Mouse (Mus musculus): ENCODE measurements around the gene Gm21905. TPM values are rescaled to one million over a fixed set of nuclear protein-coding genes. Genes with fewer than 3 reads are reported as not detected.

The Gm21905 gene
- polyA plus RNA-seq (2012; ENCODE audit: insufficient read depth, insufficient read length, missing spikeins), result not detected in 2 replicates

- Histone ChIP-seq H3K4me3 (ENCODE audit: insufficient read depth, low read length) (no peak within 1 kb of the TSS), H3K27ac (ENCODE audit: insufficient read depth, low read depth, low read length) (no peak within 1 kb of the TSS), H3K4me1 (ENCODE audit: control insufficient read depth, insufficient read depth, low read length) (peaks cover 10% of the 10 kb centered on the region)
- TF ChIP-seq POLR2A (IDR thresholded peaks at IDR 0.05; ENCODE audit: borderline replicate concordance, low read depth, low read length), result no peak
- TF ChIP-seq CTCF (IDR thresholded peaks at IDR 0.05; ENCODE audit: low read depth, low read length), result no peak
Observed at GRCm38 (mm10) chr5:67946321-67946720, at the start of gene Gm21905. Gene Gm21905, minus strand, starts transcription at chr5:67946421.

GRCm38 (mm10) chr5:67990426-67990825, 44.2 kb upstream of the Gm21905 start:
- TF ChIP-seq CTCF (IDR thresholded peaks at IDR 0.05; ENCODE audit: low read depth, low read length) (no peak), POLR2A (IDR thresholded peaks at IDR 0.05; ENCODE audit: borderline replicate concordance, low read depth, low read length) (no peak)
- H3K4me1 ChIP-seq (ENCODE audit: control insufficient read depth, insufficient read depth, low read length), result no peaks in the 10 kb centered on the region
- no peak overlapping the region for H3K27ac ChIP-seq (ENCODE audit: insufficient read depth, low read depth, low read length)
- no peak overlapping the region for H3K4me3 ChIP-seq (ENCODE audit: insufficient read depth, low read length)

- no peaks in the 10 kb centered on the region for H3K4me1 ChIP-seq (ENCODE audit: control insufficient read depth, insufficient read depth, low read length)
- H3K4me3 ChIP-seq (ENCODE audit: insufficient read depth, low read length), result no peak overlapping the region
- H3K27ac ChIP-seq (ENCODE audit: insufficient read depth, low read depth, low read length), result no peak overlapping the region
- TF ChIP-seq POLR2A (IDR thresholded peaks at IDR 0.05; ENCODE audit: borderline replicate concordance, low read depth, low read length), result no peak
- no peak for TF ChIP-seq CTCF (IDR thresholded peaks at IDR 0.05; ENCODE audit: low read depth, low read length)
Observed at GRCm38 (mm10) chr5:67981946-67982526, 35.8 kb upstream of the Gm21905 start.

GRCm38 (mm10) chr5:67969536-67969935, 23.3 kb upstream of the Gm21905 start:
- H3K4me1 ChIP-seq (ENCODE audit: control insufficient read depth, insufficient read depth, low read length), result peaks cover 3% of the 10 kb centered on the region; the same call in 1 of the 2 replicates
- no peak overlapping the region for H3K27ac ChIP-seq (ENCODE audit: insufficient read depth, low read depth, low read length)
- H3K4me3 ChIP-seq (ENCODE audit: insufficient read depth, low read length), result no peak overlapping the region
- TF ChIP-seq POLR2A (IDR thresholded peaks at IDR 0.05; ENCODE audit: borderline replicate concordance, low read depth, low read length) (no peak), CTCF (IDR thresholded peaks at IDR 0.05; ENCODE audit: low read depth, low read length) (no peak)

- no peak for TF ChIP-seq POLR2A (IDR thresholded peaks at IDR 0.05; ENCODE audit: borderline replicate concordance, low read depth, low read length)
- TF ChIP-seq CTCF (IDR thresholded peaks at IDR 0.05; ENCODE audit: low read depth, low read length), result no peak
- Histone ChIP-seq H3K4me3 (ENCODE audit: insufficient read depth, low read length) (no peak overlapping the region), H3K4me1 (ENCODE audit: control insufficient read depth, insufficient read depth, low read length) (peaks cover 3% of the 10 kb centered on the region; the same call in 1 of the 2 replicates), H3K27ac (ENCODE audit: insufficient read depth, low read depth, low read length) (no peak overlapping the region)
Observed at GRCm38 (mm10) chr5:67961708-67962629, 15.7 kb upstream of the Gm21905 start.

- TF ChIP-seq POLR2A (IDR thresholded peaks at IDR 0.05; ENCODE audit: borderline replicate concordance, low read depth, low read length) (no peak), CTCF (IDR thresholded peaks at IDR 0.05; ENCODE audit: low read depth, low read length) (no peak)
- no peaks in the 10 kb centered on the region for H3K4me1 ChIP-seq (ENCODE audit: control insufficient read depth, insufficient read depth, low read length)
- H3K4me3 ChIP-seq (ENCODE audit: insufficient read depth, low read length), result no peak overlapping the region
- H3K27ac ChIP-seq (ENCODE audit: insufficient read depth, low read depth, low read length), result no peak overlapping the region
Observed at GRCm38 (mm10) chr5:67955486-67955885, 9.3 kb upstream of the Gm21905 start.

- no peak overlapping the region for H3K27ac ChIP-seq (ENCODE audit: insufficient read depth, low read depth, low read length)
- no peak overlapping the region for H3K4me3 ChIP-seq (ENCODE audit: insufficient read depth, low read length)
- H3K4me1 ChIP-seq (ENCODE audit: control insufficient read depth, insufficient read depth, low read length), result no peaks in the 10 kb centered on the region
- TF ChIP-seq POLR2A (IDR thresholded peaks at IDR 0.05; ENCODE audit: borderline replicate concordance, low read depth, low read length) (no peak), CTCF (IDR thresholded peaks at IDR 0.05; ENCODE audit: low read depth, low read length) (no peak)
Observed at GRCm38 (mm10) chr5:67954097-67954496, 7.9 kb upstream of the Gm21905 start.

GRCm38 (mm10) chr5:67948074-67948473, 1.9 kb upstream of the Gm21905 start:
- peaks cover 7% of the 10 kb centered on the region for H3K4me1 ChIP-seq (ENCODE audit: control insufficient read depth, insufficient read depth, low read length)
- no peak overlapping the region for H3K27ac ChIP-seq (ENCODE audit: insufficient read depth, low read depth, low read length)
- TF ChIP-seq CTCF (IDR thresholded peaks at IDR 0.05; ENCODE audit: low read depth, low read length) (no peak), POLR2A (IDR thresholded peaks at IDR 0.05; ENCODE audit: borderline replicate concordance, low read depth, low read length) (no peak)
- no peak overlapping the region for H3K4me3 ChIP-seq (ENCODE audit: insufficient read depth, low read length)

- TF ChIP-seq POLR2A (IDR thresholded peaks at IDR 0.05; ENCODE audit: borderline replicate concordance, low read depth, low read length), result no peak
- TF ChIP-seq CTCF (IDR thresholded peaks at IDR 0.05; ENCODE audit: low read depth, low read length), result no peak
- peaks cover 10% of the 10 kb centered on the region for H3K4me1 ChIP-seq (ENCODE audit: control insufficient read depth, insufficient read depth, low read length)
Observed at GRCm38 (mm10) chr5:67947006-67947405, 785 bp upstream of the Gm21905 start.

More at GRCm38 (mm10) chr5:67947006-67947405, 785 bp upstream of the Gm21905 start:
- Histone ChIP-seq H3K4me3 (ENCODE audit: insufficient read depth, low read length) (no peak overlapping the region), H3K27ac (ENCODE audit: insufficient read depth, low read depth, low read length) (no peak overlapping the region)
